Mouse (Mus musculus) stomach, embryonic 15.5 days (tissue): ENCODE measurements around the gene Katna1. TPM values are rescaled to one million over a fixed set of nuclear protein-coding genes. Genes with fewer than 3 reads are reported as not detected.

Experiments used
- ATAC-seq: fragments of 200-750 bp; cut with Nextera tagmentation; 2 replicates; pipeline ENCODE4 v1.8.0; 2017; ENCODE audit warnings: low read depth, moderate number of reproducible peaks, moderate TSS enrichment; ENCODE audit not compliant: insufficient read depth, low FRiP score
- H3K27ac ChIP-seq: fragments of 300-500 bp; sonication (generic); 2 replicates; pipeline ENCODE4 v1.5.1; 2015; ENCODE audit warnings: mild to moderate bottlenecking, inconsistent platforms
- H3K27me3 ChIP-seq: fragments of 300-500 bp; sonication (generic); replicated peaks from 2 replicates; pipeline ENCODE4 v1.6.1; 2015; ENCODE audit warnings: inconsistent platforms
- H3K36me3 ChIP-seq: fragments of 300-500 bp; sonication (generic); 2 replicates; pipeline ENCODE4 v1.6.1; 2015; ENCODE audit warnings: inconsistent platforms
- H3K4me1 ChIP-seq: fragments of 300-500 bp; sonication (generic); 2 replicates; pipeline ENCODE4 v1.6.1; 2015; ENCODE audit warnings: inconsistent platforms
- H3K4me2 ChIP-seq: fragments of 300-500 bp; sonication (generic); 2 replicates; pipeline ENCODE4 v1.6.1; 2015; ENCODE audit warnings: mild to moderate bottlenecking, inconsistent platforms
- H3K4me3 ChIP-seq: fragments of 300-500 bp; sonication (generic); replicated peaks from 2 replicates; pipeline ENCODE4 v1.5.1; 2015; ENCODE audit warnings: inconsistent platforms
- H3K9ac ChIP-seq: fragments of 300-500 bp; sonication (generic); 2 replicates; pipeline ENCODE4 v1.6.1; 2015; ENCODE audit warnings: inconsistent platforms
- H3K9me3 ChIP-seq: fragments of 300-500 bp; sonication (generic); 2 replicates; pipeline ENCODE4 v1.6.1; 2016; ENCODE audit warnings: inconsistent platforms
- WGBS: fragments of 180-500 bp; shearing (Covaris S2); methylation state at CpG from one replicate; pipeline ENCODE4 v1.1.7; 2015; 5-methylcytosine and 5-hydroxymethylcytosine counted together
- polyA plus RNA-seq: library from polyadenylated mRNA; unstranded; fragments of >200 nt; fragmentation: Nextera tagmentation; extraction: Ambion mirVana; gene quantifications from 2 replicates; pipeline ENCODE4 v1.2.1, GENCODE M21; 2015

Katna1 gene
- polyA plus RNA-seq, result 50.9 and 59.5 TPM in 2 replicates

DNA sequence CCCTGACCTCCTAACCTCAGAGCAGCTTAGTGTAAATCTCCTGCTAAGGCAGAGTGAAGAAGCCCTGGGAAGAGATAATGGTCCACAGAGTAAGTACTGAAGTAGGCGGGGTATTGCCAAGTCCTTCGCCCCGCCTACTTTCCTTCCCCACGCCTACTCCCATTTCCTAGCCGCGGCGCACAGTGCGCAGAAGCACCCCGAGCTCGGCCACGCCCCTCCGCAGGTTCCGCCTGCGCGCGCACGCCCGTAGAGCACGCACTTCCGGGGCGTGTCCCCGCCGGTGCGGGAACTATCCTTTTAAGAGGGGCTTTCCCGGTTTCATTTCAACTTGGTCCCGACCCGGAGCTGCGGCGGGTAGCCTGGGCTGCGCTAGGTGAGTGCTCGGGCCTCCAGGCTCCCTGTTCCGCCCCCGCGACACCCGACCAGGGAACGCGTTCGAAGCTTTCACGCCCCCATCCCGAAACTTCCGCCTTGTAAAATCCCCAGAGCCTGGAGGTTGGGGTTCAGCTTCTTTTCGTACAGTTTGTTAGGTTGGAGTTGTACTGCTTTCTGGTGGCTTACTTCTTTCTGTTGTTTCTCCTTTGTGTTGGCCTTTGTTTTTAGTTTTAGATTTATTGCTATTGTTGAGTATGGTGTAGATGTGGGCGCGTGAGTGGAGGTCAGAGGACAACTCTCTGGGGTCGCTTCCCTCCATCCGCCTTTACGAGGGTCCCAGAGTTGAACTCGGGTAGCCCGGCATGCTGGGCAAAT is at the start of gene Katna1:
TSS of gene Katna1 (plus strand) at position 250 of the 750 bp plus-strand sequence.
- Histone ChIP-seq H3K36me3 (no peaks in the 10 kb centered on the region), H3K9me3 (no peaks in the 10 kb centered on the region), H3K27me3 (no peaks in the 10 kb centered on the region), H3K4me1 (0 out of 2 replicates have a peak, but pooled peaks cover 3% of the 10 kb centered on the region), H3K9ac (peak within 1 kb of the TSS; percentile 76), H3K27ac (peak within 1 kb of the TSS; percentile 74), H3K4me2 (peak within 1 kb of the TSS; percentile 68), H3K4me3 (peak within 1 kb of the TSS; percentile 72)
- peak; percentile 97 for ATAC-seq
- 0% methylated on average over 49 of the region's 49 CpGs for WGBS

DNA sequence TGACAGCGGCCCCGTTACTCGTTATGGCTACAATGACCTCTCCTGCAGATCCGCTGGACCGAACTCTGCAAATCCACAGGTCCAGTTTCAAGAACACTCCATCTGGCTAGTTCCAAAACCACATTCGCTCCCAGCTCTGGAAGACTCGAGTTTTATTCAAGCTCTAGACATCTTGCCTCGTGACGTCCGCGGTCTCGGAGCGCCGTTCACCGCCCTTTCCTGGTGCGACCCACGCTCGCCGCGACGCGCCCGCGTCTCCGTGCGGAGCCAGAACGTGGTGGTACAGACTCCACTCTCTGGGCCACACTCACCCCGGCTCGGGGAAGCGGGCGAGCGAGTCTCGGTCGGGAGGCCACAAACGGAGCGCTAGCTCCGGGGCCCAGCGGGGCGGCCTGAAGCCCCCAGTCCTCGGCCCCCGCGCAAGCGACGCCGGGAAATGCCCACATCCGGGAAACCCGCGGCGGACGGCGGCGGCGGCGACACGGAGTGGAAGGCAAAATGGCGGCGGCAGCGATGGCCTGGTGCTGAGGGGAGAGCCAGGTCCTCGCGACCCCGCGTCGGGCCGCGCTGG is 45.0 kb upstream of the Katna1 start, which contains the start of the genes Pcmt1 and Lats1:
TSS of gene Pcmt1 (minus strand) at position 406 of the 571 bp plus-strand sequence.
TSS of gene Lats1 (plus strand) at position 484 of the 571 bp plus-strand sequence.
- under 1% methylated on average over 57 of the region's 65 CpGs for WGBS
- peak within 1 kb of the TSS; percentile 73 for H3K4me2 ChIP-seq
- H3K9me3 ChIP-seq, result no peaks in the 10 kb centered on the region
- peak; percentile 84 for ATAC-seq
- H3K36me3 ChIP-seq, result peaks cover 12% of the 10 kb centered on the region
- peak within 1 kb of the TSS; percentile 72 for H3K4me3 ChIP-seq
- peaks cover 17% of the 10 kb centered on the region for H3K4me1 ChIP-seq
- H3K27ac ChIP-seq, result peak within 1 kb of the TSS; percentile 97
- no peaks in the 10 kb centered on the region for H3K27me3 ChIP-seq
- H3K9ac ChIP-seq, result peak within 1 kb of the TSS; percentile 97

DNA sequence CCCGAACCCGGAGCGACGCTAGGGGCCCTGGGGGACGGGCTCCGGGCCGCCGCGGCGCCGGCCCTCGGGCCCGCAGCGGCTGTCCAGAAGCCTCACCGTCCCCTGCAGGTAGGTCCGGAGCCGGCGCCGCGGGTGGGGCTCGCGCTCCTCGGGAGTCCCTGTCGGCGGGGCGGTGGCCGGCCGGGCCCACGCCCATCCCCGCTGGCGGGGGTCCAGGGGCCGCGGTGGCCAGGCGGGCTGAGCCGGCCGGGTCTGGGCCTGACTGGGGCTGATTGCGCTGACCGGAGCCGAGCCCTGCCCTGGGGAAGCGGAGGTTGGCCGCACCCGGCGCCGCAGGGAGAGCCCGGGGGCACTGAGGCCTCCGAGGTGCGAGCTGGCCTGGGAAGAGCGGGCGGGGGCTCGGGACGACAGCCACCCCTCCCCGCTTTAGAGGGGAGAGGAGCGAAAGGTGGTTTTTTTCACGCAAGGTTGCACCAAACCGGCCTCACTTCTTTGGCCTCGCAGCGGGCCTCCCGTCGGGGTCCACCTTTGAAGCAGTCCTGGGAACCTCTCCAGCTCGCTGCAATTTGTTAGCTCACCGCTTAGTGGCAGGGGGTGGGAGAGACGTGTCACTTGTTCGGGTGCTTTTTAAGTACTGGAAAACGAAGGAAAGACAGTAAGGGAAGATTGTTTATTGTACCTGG is 44.3 kb upstream of the Katna1 start:
- Histone ChIP-seq H3K27me3 (no peaks in the 10 kb centered on the region), H3K4me1 (peaks cover 17% of the 10 kb centered on the region), H3K36me3 (peaks cover 12% of the 10 kb centered on the region), H3K4me3 (peak overlapping the region; percentile 72), H3K4me2 (peak overlapping the region; percentile 73), H3K9me3 (no peaks in the 10 kb centered on the region), H3K27ac (peak overlapping the region; percentile 97), H3K9ac (peak overlapping the region; percentile 97)
- under 1% methylated on average over 53 of the region's 64 CpGs for WGBS
- ATAC-seq, result peak; percentile 89

DNA sequence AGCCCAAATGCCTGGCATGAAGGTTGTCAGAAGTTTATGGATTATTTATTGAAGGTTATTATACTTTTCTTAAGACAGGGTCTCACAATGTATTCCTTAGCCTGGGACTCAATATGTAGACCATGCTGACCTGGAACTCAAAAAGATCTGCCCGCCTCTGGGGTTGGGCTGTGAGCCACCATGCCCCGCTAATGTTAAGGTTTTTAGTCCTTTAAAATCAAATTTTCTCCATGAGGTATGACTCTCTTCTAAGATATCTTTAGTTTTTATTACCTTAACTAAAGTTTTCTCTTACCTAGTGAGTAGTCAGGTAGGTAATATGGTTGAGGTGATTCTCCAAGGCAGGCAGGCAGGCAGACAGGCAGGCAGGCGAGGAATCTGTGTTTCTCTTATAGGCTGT is 43.6 kb upstream of the Katna1 start:
- WGBS, result 38% methylated on average over 3 of the region's 3 CpGs
- Histone ChIP-seq H3K4me2 (peak overlapping the region; percentile 73), H3K27me3 (no peaks in the 10 kb centered on the region), H3K27ac (no peak overlapping the region), H3K4me3 (peak overlapping the region; percentile 72), H3K9me3 (no peaks in the 10 kb centered on the region), H3K36me3 (peaks cover 7% of the 10 kb centered on the region; the same call in 1 of the 2 replicates), H3K9ac (peak overlapping the region; percentile 97; the same call in 1 of the 2 replicates), H3K4me1 (peaks cover 17% of the 10 kb centered on the region)
- ATAC-seq, result no peak

- no peak overlapping the region for H3K4me3 ChIP-seq
- H3K4me2 ChIP-seq, result no peak overlapping the region
- H3K9ac ChIP-seq, result no peak overlapping the region
- H3K9me3 ChIP-seq, result no peaks in the 10 kb centered on the region
- no peaks in the 10 kb centered on the region; the same call in 1 of the 2 replicates for H3K36me3 ChIP-seq
- H3K27me3 ChIP-seq, result no peaks in the 10 kb centered on the region
- no peak for ATAC-seq
- H3K27ac ChIP-seq, result no peak overlapping the region
- 92% methylated on average over 6 of the region's 6 CpGs for WGBS
- H3K4me1 ChIP-seq, result peaks cover 5% of the 10 kb centered on the region; the same call in 1 of the 2 replicates
These were observed 38.9 kb upstream of the Katna1 start for GRCm38 (mm10) chr10:7686902-7687301.

DNA sequence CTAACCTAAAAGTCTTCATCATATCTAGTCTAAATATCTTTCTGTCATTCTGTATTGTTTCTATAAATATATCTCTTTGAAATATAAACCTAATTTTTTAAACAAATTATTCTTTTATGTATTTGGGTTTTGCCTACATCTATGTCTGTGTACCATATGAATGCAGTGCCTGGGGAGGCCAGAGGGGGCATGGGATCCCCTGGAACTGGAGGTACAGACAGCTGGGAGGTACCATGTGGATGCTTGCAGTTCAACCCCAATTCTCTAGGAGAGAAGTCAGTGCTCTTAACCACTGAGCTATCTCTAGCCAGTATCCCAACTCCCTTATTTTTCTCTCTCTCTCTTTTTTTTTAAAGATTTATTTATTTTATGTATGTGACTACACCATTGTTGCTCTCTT is 30.5 kb upstream of the Katna1 start:
- no peaks in the 10 kb centered on the region for H3K4me1 ChIP-seq
- no peak overlapping the region for H3K4me3 ChIP-seq
- H3K9ac ChIP-seq, result no peak overlapping the region
- H3K27me3 ChIP-seq, result no peaks in the 10 kb centered on the region
- H3K27ac ChIP-seq, result no peak overlapping the region
- H3K9me3 ChIP-seq, result no peaks in the 10 kb centered on the region
- peaks cover 39% of the 10 kb centered on the region for H3K36me3 ChIP-seq
- H3K4me2 ChIP-seq, result no peak overlapping the region
- ATAC-seq, result no peak

DNA sequence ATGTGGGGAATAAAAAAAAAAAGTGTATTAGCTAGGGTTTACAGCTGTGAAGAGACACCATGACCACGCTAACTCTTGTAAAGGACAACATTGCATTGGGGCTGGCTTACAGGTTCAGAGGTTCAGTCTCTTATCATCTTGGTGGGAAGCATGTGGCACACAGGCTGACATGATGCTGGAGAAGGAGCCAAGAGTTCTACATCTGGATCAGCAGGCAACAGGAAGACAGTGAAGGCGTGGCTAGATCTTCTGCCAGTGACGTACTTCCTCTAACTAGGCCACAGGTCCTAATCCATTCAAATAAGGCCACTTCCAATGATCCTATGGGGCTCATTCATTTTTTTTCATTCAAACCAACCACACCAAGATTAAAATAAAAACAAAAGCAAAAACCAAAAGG is 25.7 kb upstream of the Katna1 start:
- 83% methylated on average over 3 of the region's 3 CpGs for WGBS
- peaks cover 45% of the 10 kb centered on the region for H3K36me3 ChIP-seq

DNA sequence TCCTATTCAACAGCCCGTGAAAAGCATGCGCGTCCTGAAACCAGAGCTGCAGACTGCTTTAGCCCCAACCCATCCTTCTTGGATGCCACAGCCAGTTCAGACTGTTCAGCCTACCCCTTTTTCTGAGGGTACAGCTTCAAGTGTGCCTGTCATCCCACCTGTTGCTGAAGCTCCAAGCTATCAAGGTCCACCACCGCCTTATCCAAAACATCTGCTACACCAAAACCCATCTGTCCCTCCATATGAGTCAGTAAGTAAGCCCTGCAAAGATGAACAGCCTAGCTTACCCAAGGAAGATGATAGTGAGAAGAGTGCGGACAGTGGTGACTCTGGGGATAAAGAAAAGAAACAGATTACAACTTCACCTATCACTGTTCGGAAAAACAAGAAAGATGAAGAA is 23.2 kb upstream of the Katna1 start:
- no peak overlapping the region for H3K4me2 ChIP-seq
- WGBS, result 94% methylated on average over 6 of the region's 6 CpGs
- no peak overlapping the region for H3K9ac ChIP-seq
- H3K4me3 ChIP-seq, result no peak overlapping the region
- no peaks in the 10 kb centered on the region for H3K27me3 ChIP-seq
- no peaks in the 10 kb centered on the region for H3K9me3 ChIP-seq
- no peak for ATAC-seq
- H3K4me1 ChIP-seq, result no peaks in the 10 kb centered on the region
- no peak overlapping the region for H3K27ac ChIP-seq
- H3K36me3 ChIP-seq, result peaks cover 45% of the 10 kb centered on the region

More for the DNA sequence above, 25.7 kb upstream of the Katna1 start:
- Histone ChIP-seq H3K4me3 (no peak overlapping the region), H3K9ac (no peak overlapping the region), H3K9me3 (no peaks in the 10 kb centered on the region), H3K27ac (no peak overlapping the region), H3K4me1 (no peaks in the 10 kb centered on the region), H3K27me3 (no peaks in the 10 kb centered on the region), H3K4me2 (no peak overlapping the region)
- no peak for ATAC-seq

DNA sequence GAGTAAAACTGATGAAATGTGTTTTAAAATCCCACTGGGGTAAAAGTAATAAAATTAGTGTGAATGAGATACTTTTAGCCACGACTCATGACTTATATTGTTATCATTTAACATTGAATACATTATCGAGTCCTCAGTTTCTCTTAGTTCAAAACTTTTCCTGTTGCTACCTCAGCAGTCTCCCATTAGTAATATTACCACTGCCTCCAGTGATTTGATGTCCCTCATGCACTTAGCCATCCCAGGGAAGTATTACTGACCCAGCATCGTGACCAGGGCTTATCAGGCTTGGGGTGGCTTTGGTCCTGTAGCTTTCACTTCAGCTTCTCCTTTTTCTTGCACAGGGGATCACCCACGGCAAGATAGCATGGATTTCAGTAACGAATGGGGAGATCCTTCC is 15.7 kb upstream of the Katna1 start:
- Histone ChIP-seq H3K27ac (no peak overlapping the region), H3K27me3 (no peaks in the 10 kb centered on the region), H3K4me3 (no peak overlapping the region), H3K4me2 (no peak overlapping the region), H3K36me3 (peaks cover 39% of the 10 kb centered on the region; the same call in 1 of the 2 replicates), H3K9ac (no peak overlapping the region), H3K9me3 (no peaks in the 10 kb centered on the region), H3K4me1 (no peaks in the 10 kb centered on the region)
- no peak for ATAC-seq
- WGBS, result 92% methylated on average over 5 of the region's 5 CpGs

DNA sequence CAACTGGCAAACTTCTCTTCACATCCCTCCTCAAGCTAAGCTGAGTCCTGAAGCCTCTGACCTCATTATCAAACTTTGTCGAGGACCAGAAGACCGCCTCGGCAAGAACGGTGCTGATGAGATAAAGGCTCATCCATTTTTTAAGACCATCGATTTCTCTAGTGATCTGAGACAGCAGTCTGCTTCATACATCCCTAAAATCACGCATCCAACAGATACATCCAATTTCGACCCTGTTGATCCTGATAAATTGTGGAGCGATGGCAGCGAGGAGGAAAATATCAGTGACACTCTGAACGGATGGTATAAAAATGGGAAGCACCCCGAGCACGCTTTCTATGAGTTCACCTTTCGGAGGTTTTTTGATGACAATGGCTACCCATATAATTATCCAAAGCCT is 13.3 kb upstream of the Katna1 start:
- 90% methylated on average over 13 of the region's 13 CpGs for WGBS
- Histone ChIP-seq H3K4me3 (no peak overlapping the region), H3K36me3 (peaks cover 37% of the 10 kb centered on the region; the same call in 1 of the 2 replicates), H3K27ac (no peak overlapping the region), H3K27me3 (no peaks in the 10 kb centered on the region), H3K9me3 (no peaks in the 10 kb centered on the region), H3K4me1 (no peaks in the 10 kb centered on the region), H3K9ac (no peak overlapping the region), H3K4me2 (no peak overlapping the region)
- ATAC-seq, result no peak

- no peak overlapping the region for H3K9ac ChIP-seq
- H3K36me3 ChIP-seq, result peaks cover 28% of the 10 kb centered on the region; the same call in 1 of the 2 replicates
- no peaks in the 10 kb centered on the region for H3K27me3 ChIP-seq
- ATAC-seq, result no peak
- no peak overlapping the region for H3K4me3 ChIP-seq
- H3K9me3 ChIP-seq, result no peaks in the 10 kb centered on the region
- no peaks in the 10 kb centered on the region for H3K4me1 ChIP-seq
- WGBS, result 58% methylated on average over 7 of the region's 7 CpGs
- H3K4me2 ChIP-seq, result no peak overlapping the region
- H3K27ac ChIP-seq, result no peak overlapping the region
These were observed 10.7 kb upstream of the Katna1 start for GRCm38 (mm10) chr10:7715056-7715455.

- peak overlapping the region; percentile 68 for H3K4me2 ChIP-seq
- H3K4me1 ChIP-seq, result 0 out of 2 replicates have a peak, but pooled peaks cover 3% of the 10 kb centered on the region
- no peaks in the 10 kb centered on the region for H3K36me3 ChIP-seq
- ATAC-seq, result no peak
- no peaks in the 10 kb centered on the region for H3K27me3 ChIP-seq
- WGBS, result under 1% methylated on average over 8 of the region's 8 CpGs
- peak overlapping the region; percentile 74 for H3K27ac ChIP-seq
- no peaks in the 10 kb centered on the region for H3K9me3 ChIP-seq
- peak overlapping the region; percentile 72 for H3K4me3 ChIP-seq
- peak overlapping the region; percentile 76 for H3K9ac ChIP-seq
These were observed 657 bp downstream of the Katna1 start for GRCm38 (mm10) chr10:7726501-7726812.
